Mouse (Mus musculus) bone marrow macrophage, adult 2 months (primary cell): Measurements from ENCODE around the gene Wdr78. TPM values are rescaled to one million over a fixed set of nuclear protein-coding genes. Genes with fewer than 3 reads are reported as not detected.

ENCODE experiments used
- H3K27ac ChIP-seq: 2 replicates; pipeline ENCODE4 v1.5.1; 2012; ENCODE audit warnings: low read depth, low read length; ENCODE audit not compliant: insufficient read depth
- H3K4me1 ChIP-seq: 2 replicates; pipeline ENCODE4 v1.6.1; 2012; ENCODE audit warnings: low read length; ENCODE audit not compliant: control insufficient read depth, insufficient read depth
- H3K4me3 ChIP-seq: 2 replicates; pipeline ENCODE4 v1.5.1; 2012; ENCODE audit warnings: mild to moderate bottlenecking, low read length, moderate library complexity; ENCODE audit not compliant: insufficient read depth
- CTCF ChIP-seq: IDR thresholded peaks from 2 replicates; pipeline ENCODE4 v1.5.1; 2012; ENCODE audit warnings: low read depth, mild to moderate bottlenecking, low read length, moderate library complexity
- POLR2A ChIP-seq: IDR thresholded peaks from 2 replicates; pipeline ENCODE4 v1.6.1; 2012; ENCODE audit warnings: mild to moderate bottlenecking, low read depth, low read length, borderline replicate concordance
- polyA plus RNA-seq: library from polyadenylated mRNA; stranded (reverse); fragments of >200 nt; gene quantifications from 2 replicates; pipeline ENCODE4 v1.2.4, GENCODE M21; 2012; ENCODE audit not compliant: missing spikeins, insufficient read depth, insufficient read length

The Wdr78 gene
- polyA plus RNA-seq, 1 experiment, result 0.87 TPM

- TF ChIP-seq CTCF (no peak), POLR2A (no peak)
- Histone ChIP-seq H3K27ac (no peak overlapping the region), H3K4me3 (no peak overlapping the region), H3K4me1 (no peaks in the 10 kb centered on the region)
These were observed 49.4 kb downstream of the Wdr78 start for GRCm38 (mm10) chr4:103064976-103065375.

GRCm38 (mm10) chr4:103064421-103064820 lies 49.9 kb downstream of the Wdr78 start:
- H3K27ac ChIP-seq, result no peak overlapping the region
- no peak overlapping the region for H3K4me3 ChIP-seq
- TF ChIP-seq POLR2A (no peak), CTCF (no peak)
- no peaks in the 10 kb centered on the region for H3K4me1 ChIP-seq

- no peak overlapping the region for H3K4me3 ChIP-seq
- no peak overlapping the region for H3K27ac ChIP-seq
- H3K4me1 ChIP-seq, result no peaks in the 10 kb centered on the region
- TF ChIP-seq POLR2A, result no peak
- no peak for TF ChIP-seq CTCF
These were observed 57.4 kb downstream of the Wdr78 start for GRCm38 (mm10) chr4:103056909-103057308.

- H3K4me1 ChIP-seq, result no peaks in the 10 kb centered on the region
- no peak for TF ChIP-seq POLR2A
- TF ChIP-seq CTCF, result no peak
- H3K27ac ChIP-seq, result no peak overlapping the region
- no peak overlapping the region for H3K4me3 ChIP-seq
These were observed 66.3 kb downstream of the Wdr78 start for GRCm38 (mm10) chr4:103048046-103048445.

GRCm38 (mm10) chr4:103042997-103043396 lies 71.4 kb downstream of the Wdr78 start:
- H3K4me1 ChIP-seq, result peaks cover 7% of the 10 kb centered on the region
- no peak for TF ChIP-seq POLR2A
- no peak overlapping the region for H3K4me3 ChIP-seq
- H3K27ac ChIP-seq, result no peak overlapping the region

GRCm38 (mm10) chr4:103039838-103040191 lies 74.5 kb downstream of the Wdr78 start:
- no peak overlapping the region for H3K27ac ChIP-seq
- peaks cover 7% of the 10 kb centered on the region for H3K4me1 ChIP-seq
- TF ChIP-seq CTCF (no peak), POLR2A (no peak)
- no peak overlapping the region for H3K4me3 ChIP-seq

- no peak overlapping the region for H3K4me3 ChIP-seq
- H3K4me1 ChIP-seq, result peaks cover 7% of the 10 kb centered on the region
- no peak overlapping the region for H3K27ac ChIP-seq
- TF ChIP-seq CTCF (no peak), POLR2A (no peak)
These were observed 75.1 kb downstream of the Wdr78 start for GRCm38 (mm10) chr4:103039103-103039837.

GRCm38 (mm10) chr4:103028177-103029088 lies 85.9 kb downstream of the Wdr78 start:
- H3K4me1 ChIP-seq, result peaks cover 4% of the 10 kb centered on the region
- TF ChIP-seq POLR2A, result no peak
- no peak for TF ChIP-seq CTCF
- H3K27ac ChIP-seq, result no peak overlapping the region
- no peak overlapping the region for H3K4me3 ChIP-seq

- no peak for TF ChIP-seq CTCF
- no peak for TF ChIP-seq POLR2A
- H3K4me1 ChIP-seq, result peaks cover 4% of the 10 kb centered on the region
- no peak overlapping the region for H3K27ac ChIP-seq
- no peak overlapping the region for H3K4me3 ChIP-seq
These were observed 86.6 kb downstream of the Wdr78 start for GRCm38 (mm10) chr4:103027745-103028144.

- no peak within 1 kb of the TSS for H3K4me3 ChIP-seq
- H3K4me1 ChIP-seq, result peaks cover 4% of the 10 kb centered on the region
- TF ChIP-seq POLR2A, result no peak
- no peak for TF ChIP-seq CTCF
- H3K27ac ChIP-seq, result no peak within 1 kb of the TSS
These were observed 87.7 kb downstream of the Wdr78 start, which contains the start of gene Insl5 for GRCm38 (mm10) chr4:103026621-103027020. Insl5 (minus strand) TSS chr4:103026842.
